Mouse (Mus musculus) left cerebral cortex, postnatal 10 days (tissue): ENCODE measurements around the gene Abca17. TPM values are rescaled to one million over a fixed set of nuclear protein-coding genes. Genes with fewer than 3 reads are reported as not detected.

Source experiments
- DNase-seq, 2 experiments: peaks; one replicate each; pipeline ENCODE4 v3.0.0; 2021 to 2022; ENCODE audit warnings: low spot score in 2 of 2, mixed read lengths in 1 of 2; ENCODE audit errors: extremely low spot score in 1 of 2
- intact Hi-C: fragments of 180-260 bp; cut with DNase I; formaldehyde crosslinking; loops from one replicate; pipeline ENCODE4 v1.15.1; 2025
- total RNA-seq, 2 experiments: library from RNA; stranded (reverse); gene quantifications; 2 replicates each; pipeline ENCODE4 v1.2.3; 2021

The Abca17 gene
- total RNA-seq = 1 to 10 TPM; 1.1 TPM

GRCm38 (mm10) chr17:24350926-24351759 lies at the start of gene Abca17:
TSS of gene Abca17 (minus strand) at chr17:24351068.
- peak; percentile 8 to 57 for DNase-seq
- intact Hi-C loops = loop anchor here (10.0 kb wide), 1 partner anchor 176 kb away; no protein-coding TSS in a partner anchor

DNA sequence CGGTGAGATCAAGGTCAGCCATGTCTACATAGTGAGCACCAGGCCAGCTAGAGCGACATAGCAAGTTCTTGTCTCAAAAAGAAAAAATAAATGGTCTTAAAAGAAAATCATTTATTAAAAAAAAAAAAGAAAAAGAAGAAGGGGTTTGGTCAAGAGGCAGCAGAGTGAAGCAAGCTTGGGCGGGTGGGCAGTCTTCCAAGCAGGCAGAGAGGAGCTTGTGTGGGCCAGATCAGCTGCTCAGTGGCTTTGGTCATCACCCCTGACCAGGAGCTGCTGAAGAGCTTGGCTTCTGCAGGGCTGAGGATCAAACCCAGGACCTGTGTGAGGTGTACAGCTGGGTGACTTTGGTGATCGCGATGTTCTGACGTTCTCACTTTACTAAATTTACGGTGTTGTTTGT lies 43.6 kb upstream of the Abca17 start:
- intact Hi-C loops = no loop called here
- DNase-seq = no peak

DNA sequence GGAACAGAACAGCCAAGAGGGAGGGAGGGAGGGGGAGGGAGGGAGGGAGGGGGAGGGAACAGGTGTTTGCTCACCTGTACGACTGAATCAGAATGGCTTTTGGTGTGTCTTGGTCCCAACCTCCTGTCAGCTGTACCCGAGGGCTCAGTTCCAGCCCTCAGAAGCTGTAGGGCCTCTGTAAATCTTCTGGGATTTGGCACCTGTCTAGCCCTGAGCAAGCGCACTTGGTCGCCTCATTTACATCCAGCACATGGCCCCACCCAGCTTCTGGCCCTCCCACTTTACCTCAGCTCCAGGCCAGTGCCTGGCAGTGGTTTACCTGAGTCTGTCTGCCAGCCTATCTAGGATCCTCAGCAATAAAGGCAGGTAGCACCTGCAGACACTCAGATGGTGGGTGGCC lies 42.7 kb upstream of the Abca17 start:
- DNase-seq = no peak
- intact Hi-C loops = no loop called here

- intact Hi-C loops = no loop called here
- DNase-seq = no peak
These were observed 40.3 kb upstream of the Abca17 start for GRCm38 (mm10) chr17:24391149-24391548.

DNA sequence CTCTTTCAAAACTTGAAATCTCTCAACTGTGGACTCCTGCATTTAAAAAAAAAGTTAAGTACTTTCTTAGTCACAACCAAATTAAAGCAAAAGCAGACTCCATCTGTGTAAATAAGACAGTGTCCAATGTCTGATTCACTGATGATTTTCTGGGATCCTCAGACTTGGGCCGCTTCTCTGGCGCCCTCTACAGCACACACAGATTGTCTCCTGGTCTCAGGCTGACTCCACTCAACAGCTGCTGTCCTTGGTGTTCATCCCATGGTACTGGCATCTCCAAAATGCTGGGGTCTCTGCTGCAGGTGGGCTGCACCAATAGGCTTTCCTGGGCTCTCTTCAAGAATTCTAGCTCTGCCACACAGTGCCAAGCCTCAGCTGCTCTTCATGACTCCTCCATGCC lies 39.0 kb upstream of the Abca17 start:
- peak in 1 of 2 experiments; percentile 59 for DNase-seq
- intact Hi-C loops = loop anchor here (5.0 kb wide), 1 partner anchor 218 kb away; no protein-coding TSS in a partner anchor

- intact Hi-C loops = loop anchor here (5.0 kb wide), 1 partner anchor 216 kb away; no protein-coding TSS in a partner anchor
- DNase-seq = no peak
These were observed 37.8 kb upstream of the Abca17 start for GRCm38 (mm10) chr17:24388711-24389110.

- no peak for DNase-seq
- intact Hi-C loops = no loop called here
These were observed 32.9 kb upstream of the Abca17 start for GRCm38 (mm10) chr17:24383789-24384188.

DNA sequence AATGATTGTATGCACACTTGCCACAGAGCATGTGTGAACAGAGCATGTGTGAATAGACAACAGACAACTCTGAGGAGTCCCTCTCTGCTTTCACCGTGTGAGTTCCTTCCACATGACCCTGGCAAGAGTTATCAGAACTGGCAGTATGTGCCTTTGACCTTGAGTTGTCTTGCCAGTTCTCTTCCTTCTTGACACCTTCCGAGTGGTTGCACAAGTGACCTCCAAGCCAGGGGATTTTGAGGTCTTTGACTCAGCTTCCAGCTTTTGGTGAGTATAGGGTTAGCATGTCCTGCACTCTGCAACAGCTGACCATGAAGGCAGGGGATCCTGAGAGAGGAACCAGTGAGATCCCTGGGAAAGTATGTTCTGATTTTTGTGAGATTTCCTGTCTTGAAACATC lies 27.6 kb upstream of the Abca17 start:
- intact Hi-C loops = no loop called here
- no peak for DNase-seq

GRCm38 (mm10) chr17:24375886-24376285 lies 25.0 kb upstream of the Abca17 start:
- intact Hi-C loops = no loop called here
- no peak for DNase-seq

- intact Hi-C loops = no loop called here
- no peak for DNase-seq
These were observed 24.3 kb upstream of the Abca17 start for GRCm38 (mm10) chr17:24375094-24375712.

GRCm38 (mm10) chr17:24365863-24366262 lies 15.0 kb upstream of the Abca17 start:
- intact Hi-C loops = loop anchor here (5.0 kb wide), 1 partner anchor 41 kb away; no protein-coding TSS in a partner anchor
- DNase-seq = peak in 1 of 2 experiments; percentile 55

- DNase-seq = peak in 1 of 2 experiments; percentile 35
- intact Hi-C loops = no loop called here
These were observed 13.6 kb upstream of the Abca17 start for GRCm38 (mm10) chr17:24364461-24364860.

DNA sequence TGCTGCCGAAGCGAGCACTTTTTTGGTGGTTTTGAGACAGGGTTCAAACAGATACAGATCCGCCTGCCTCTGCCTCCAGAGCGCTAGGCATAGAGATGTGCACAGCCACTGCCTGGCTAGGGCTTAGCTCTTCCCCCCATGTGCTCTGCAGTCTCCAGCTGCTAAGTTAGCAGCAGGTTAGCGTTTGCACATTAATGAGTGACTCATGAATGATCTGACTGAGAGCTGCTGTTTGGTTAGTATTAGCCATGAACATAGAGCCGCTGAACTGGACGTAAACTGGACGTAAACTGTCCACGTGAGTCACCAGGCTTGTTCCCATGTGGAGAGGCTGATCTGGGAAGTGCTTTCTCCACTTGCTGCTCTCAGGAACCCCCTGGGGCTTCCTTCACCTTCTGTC lies 11.7 kb upstream of the Abca17 start:
- no peak for DNase-seq
- intact Hi-C loops = no loop called here

GRCm38 (mm10) chr17:24361291-24361690 lies 10.4 kb upstream of the Abca17 start:
- intact Hi-C loops = no loop called here

GRCm38 (mm10) chr17:24360841-24361240 lies 10.0 kb upstream of the Abca17 start:
- intact Hi-C loops = no loop called here
- no peak for DNase-seq

More at GRCm38 (mm10) chr17:24361291-24361690, 10.4 kb upstream of the Abca17 start:
- DNase-seq = no peak

DNA sequence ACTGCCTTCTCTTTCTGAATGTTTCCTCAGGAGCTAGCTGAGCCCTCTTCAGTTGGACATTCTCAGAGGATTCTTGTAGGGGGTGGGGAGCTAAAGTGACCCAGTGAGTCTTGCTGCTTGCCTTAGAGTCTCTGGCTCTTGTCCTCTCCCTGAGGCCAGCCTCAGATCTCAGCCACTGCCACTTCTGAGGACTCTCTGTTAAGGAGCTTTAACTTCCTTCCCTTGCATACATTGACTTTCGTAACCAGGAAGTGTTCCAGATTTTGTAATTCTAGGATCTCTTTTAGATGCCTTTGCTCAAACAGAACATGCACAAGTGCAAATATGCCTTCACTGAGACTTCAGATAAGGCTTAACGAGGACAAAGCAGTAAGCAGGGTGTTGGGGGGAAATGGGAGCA lies 9.0 kb upstream of the Abca17 start:
- intact Hi-C loops = loop anchor here (10.0 kb wide), 1 partner anchor 185 kb away; no protein-coding TSS in a partner anchor
- no peak for DNase-seq

- intact Hi-C loops = loop anchor here (10.0 kb wide), 1 partner anchor 184 kb away; no protein-coding TSS in a partner anchor
- no peak for DNase-seq
These were observed 8.1 kb upstream of the Abca17 start for GRCm38 (mm10) chr17:24359006-24359405.

DNA sequence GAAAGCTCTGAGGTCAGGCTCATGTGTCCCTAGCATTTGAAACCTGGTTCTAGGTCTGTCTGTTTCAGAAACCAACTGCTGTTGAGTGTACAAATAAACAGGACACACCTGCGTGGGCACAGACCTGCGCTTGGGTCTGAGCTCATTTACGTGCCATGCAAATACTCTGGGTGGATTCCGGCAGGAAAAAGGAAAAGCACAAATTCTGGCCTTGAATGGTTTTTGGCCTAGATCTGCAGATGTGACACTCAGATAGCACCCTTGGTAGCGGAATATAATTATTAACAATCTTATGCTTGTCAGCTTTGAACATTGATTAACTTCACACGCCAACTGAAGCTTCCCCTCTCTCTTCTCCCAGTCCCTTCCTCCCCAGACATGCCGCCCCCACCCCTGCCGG lies 4.4 kb upstream of the Abca17 start:
- intact Hi-C loops = loop anchor here (10.0 kb wide), 1 partner anchor 180 kb away; no protein-coding TSS in a partner anchor
- no peak for DNase-seq

DNA sequence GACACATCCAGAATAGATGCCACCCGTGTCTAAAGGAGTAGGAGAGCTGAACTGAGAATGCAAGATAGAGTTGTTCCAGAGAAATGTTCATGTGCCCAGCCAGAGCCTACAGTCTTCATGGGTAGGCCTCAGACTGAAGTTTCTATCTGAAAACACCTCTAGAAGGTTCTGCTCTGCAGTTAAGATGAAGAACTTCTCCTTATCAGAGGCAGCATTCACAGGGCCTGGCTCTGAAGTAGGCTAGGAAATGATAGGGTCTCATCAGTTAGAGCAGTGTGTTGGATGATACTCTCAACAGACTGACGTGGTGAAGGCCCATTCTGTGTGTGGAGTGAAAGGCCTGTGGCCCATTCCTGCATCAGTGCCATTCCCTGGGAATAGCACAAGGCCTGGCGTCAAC lies 3.1 kb upstream of the Abca17 start:
- intact Hi-C loops = loop anchor here (10.0 kb wide), 1 partner anchor 179 kb away; no protein-coding TSS in a partner anchor

More for the DNA sequence above, 3.1 kb upstream of the Abca17 start:
- DNase-seq = no peak
